Mouse (Mus musculus): ENCODE measurements around the gene Nop16.

DNA sequence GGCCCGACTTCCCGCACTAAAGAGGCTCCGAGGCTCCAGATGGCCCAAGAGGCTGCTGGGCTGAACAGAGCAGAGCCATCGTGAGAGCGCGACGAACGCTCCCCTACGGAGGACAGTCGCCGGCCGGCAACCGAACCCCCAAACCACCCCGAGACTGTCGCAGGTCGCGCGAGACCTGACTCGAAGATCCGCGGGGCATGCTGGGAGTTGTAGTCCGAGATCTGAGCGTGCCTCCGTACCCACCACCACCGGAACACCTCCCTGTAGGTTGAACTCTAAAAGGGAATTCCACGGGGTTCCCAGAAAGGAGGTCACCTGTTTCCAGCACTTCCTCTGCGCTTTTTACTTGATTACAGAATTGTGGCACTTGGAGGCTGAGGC is 24.7 kb downstream of the Nop16 start, which contains the start of gene 4833439L19Rik:
- TF ChIP-seq CTCF (IDR thresholded peaks at IDR 0.05; ENCODE audit: low read depth) (no peak), EP300 (IDR thresholded peaks at IDR 0.05; ENCODE audit: low read depth) (no peak)

All from liver, postnatal 0 days (tissue).